Mouse (Mus musculus) embryonic facial prominence, embryonic 15.5 days (tissue): Measurements from ENCODE around the gene Ankrd13c. TPM values are rescaled to one million over a fixed set of nuclear protein-coding genes. Genes with fewer than 3 reads are reported as not detected.

ENCODE experiments used
- ATAC-seq: fragments of 200-750 bp; cut with Nextera tagmentation; 2 replicates; pipeline ENCODE4 v1.8.0; 2017; ENCODE audit warnings: low read depth, moderate TSS enrichment; ENCODE audit not compliant: insufficient number of reproducible peaks, low FRiP score, low TSS enrichment
- H3K27ac ChIP-seq: fragments of 300-500 bp; sonication (generic); replicated peaks from 2 replicates; pipeline ENCODE4 v1.5.1; 2015; ENCODE audit warnings: mild to moderate bottlenecking, inconsistent platforms
- H3K27me3 ChIP-seq: fragments of 300-500 bp; sonication (generic); 2 replicates; pipeline ENCODE4 v1.6.1; 2015; ENCODE audit warnings: inconsistent platforms
- H3K36me3 ChIP-seq: fragments of 300-500 bp; sonication (generic); 2 replicates; pipeline ENCODE4 v1.6.1; 2015; ENCODE audit warnings: mild to moderate bottlenecking, inconsistent platforms
- H3K4me1 ChIP-seq: fragments of 300-500 bp; sonication (generic); 2 replicates; pipeline ENCODE4 v1.6.1; 2015; ENCODE audit warnings: inconsistent platforms
- H3K4me2 ChIP-seq: fragments of 300-500 bp; sonication (generic); replicated peaks from 2 replicates; pipeline ENCODE4 v1.6.1; 2015; ENCODE audit warnings: mild to moderate bottlenecking, inconsistent platforms
- H3K4me3 ChIP-seq: fragments of 300-500 bp; sonication (generic); replicated peaks from 2 replicates; pipeline ENCODE4 v1.5.1; 2015; ENCODE audit warnings: mild to moderate bottlenecking, inconsistent platforms
- H3K9ac ChIP-seq: fragments of 300-500 bp; sonication (generic); 2 replicates; pipeline ENCODE4 v1.6.1; 2015; ENCODE audit warnings: inconsistent platforms
- H3K9me3 ChIP-seq: fragments of 300-500 bp; sonication (generic); replicated peaks from 2 replicates; pipeline ENCODE4 v1.6.1; 2016; ENCODE audit warnings: inconsistent platforms
- WGBS: fragments of 180-500 bp; shearing (Covaris S2); methylation state at CpG from one replicate; pipeline ENCODE4 v1.1.7; 2015; 5-methylcytosine and 5-hydroxymethylcytosine counted together
- polyA plus RNA-seq: library from polyadenylated mRNA; unstranded; fragments of >200 nt; fragmentation: Nextera tagmentation; extraction: Ambion mirVana; gene quantifications from 2 replicates; pipeline ENCODE4 v1.2.1, GENCODE M21; 2015

Gene Ankrd13c
- polyA plus RNA-seq, 1 experiment from 2014 or later: 19.7 TPM

DNA sequence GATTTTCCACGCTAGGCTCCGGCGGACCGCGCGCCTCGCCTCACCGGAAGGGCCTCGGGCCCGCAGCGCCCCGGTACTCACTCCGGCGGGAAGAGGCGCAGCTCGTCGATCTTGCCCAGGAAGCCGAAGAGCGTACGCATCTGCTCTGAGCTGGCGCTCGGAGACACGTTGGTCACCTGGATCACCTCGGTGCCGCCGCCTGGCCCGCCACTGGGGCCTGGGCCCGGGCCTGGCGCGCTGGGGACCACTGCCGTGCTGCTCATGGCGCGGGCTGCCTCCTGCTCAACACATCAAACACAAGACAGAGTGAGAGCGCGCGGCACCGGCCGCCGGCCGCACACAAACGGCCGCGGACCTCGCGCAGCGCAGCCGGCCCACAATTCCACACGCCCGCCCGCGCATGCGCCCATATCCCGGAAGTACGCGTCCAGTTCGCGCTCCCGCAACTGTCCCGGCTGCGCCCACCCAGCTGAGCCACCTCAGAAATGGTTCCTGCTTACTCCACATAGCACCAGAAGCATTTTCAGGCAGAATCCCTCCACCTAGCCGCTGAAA is 84.4 kb downstream of the Ankrd13c start:
- H3K36me3 ChIP-seq: peaks cover 9% of the 10 kb centered on the region; the same call in 1 of the 2 replicates
- H3K27ac ChIP-seq: peak overlapping the region; percentile 96
- under 1% methylated on average over 61 of the region's 61 CpGs for WGBS
- H3K27me3 ChIP-seq: no peaks in the 10 kb centered on the region
- H3K9me3 ChIP-seq: no peaks in the 10 kb centered on the region
- peaks cover 17% of the 10 kb centered on the region for H3K4me1 ChIP-seq
- ATAC-seq: peak; percentile 90
- peak overlapping the region; percentile 94 for H3K9ac ChIP-seq
- peak overlapping the region; percentile 59 for H3K4me2 ChIP-seq
- peak overlapping the region; percentile 98 for H3K4me3 ChIP-seq

DNA sequence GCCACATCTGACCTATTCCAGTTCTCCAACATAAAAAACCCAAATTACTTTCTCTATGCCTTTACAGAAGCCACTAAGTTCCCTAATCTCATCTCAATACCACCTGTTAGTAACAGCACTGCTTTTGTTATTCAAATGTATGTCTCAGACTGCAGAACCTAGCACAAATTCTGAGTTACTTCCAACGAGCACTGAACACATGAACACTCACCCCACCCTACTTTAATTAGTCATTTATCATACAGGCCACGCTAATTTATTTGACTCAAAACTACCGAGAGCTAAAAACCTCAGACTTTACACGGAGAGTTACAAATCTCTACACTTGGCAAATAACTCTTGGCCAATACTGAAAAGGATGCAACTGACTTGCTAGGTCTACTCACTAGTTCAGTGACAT is 85.1 kb downstream of the Ankrd13c start:
- Histone ChIP-seq H3K27ac (peak overlapping the region; percentile 96), H3K9ac (peak overlapping the region; percentile 94), H3K4me3 (peak overlapping the region; percentile 98), H3K36me3 (peaks cover 4% of the 10 kb centered on the region; the same call in 1 of the 2 replicates), H3K4me1 (peaks cover 17% of the 10 kb centered on the region), H3K27me3 (no peaks in the 10 kb centered on the region), H3K4me2 (peak overlapping the region; percentile 59), H3K9me3 (no peaks in the 10 kb centered on the region)
- ATAC-seq: no peak
- WGBS: 6% methylated on average over 4 of the region's 4 CpGs

DNA sequence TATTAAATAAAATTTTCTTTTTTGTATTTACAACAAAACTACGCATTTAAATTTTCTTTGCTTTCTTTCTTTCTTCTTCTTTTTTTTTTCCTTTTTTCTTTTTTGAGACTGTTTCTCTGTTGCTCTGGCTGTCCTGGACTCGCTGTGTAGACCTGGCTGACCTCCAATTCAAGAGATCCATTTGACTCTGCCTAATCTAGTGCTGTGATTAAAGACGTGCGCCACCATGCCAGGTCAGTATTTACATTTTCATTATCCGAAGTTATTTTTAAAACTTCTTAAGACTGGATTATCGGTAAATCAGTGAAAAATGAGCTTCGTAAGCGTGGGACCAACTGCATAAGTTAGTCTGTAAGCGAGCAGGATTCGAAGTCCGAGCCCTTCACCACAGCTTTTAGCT is 88.8 kb downstream of the Ankrd13c start:
- peaks cover 24% of the 10 kb centered on the region for H3K4me1 ChIP-seq
- no peaks in the 10 kb centered on the region for H3K9me3 ChIP-seq
- no peak for ATAC-seq
- H3K9ac ChIP-seq: peak overlapping the region; percentile 95
- peak overlapping the region; percentile 82 for H3K4me3 ChIP-seq
- H3K36me3 ChIP-seq: no peaks in the 10 kb centered on the region
- peak overlapping the region; percentile 62 for H3K4me2 ChIP-seq
- WGBS: 2% methylated on average over 11 of the region's 11 CpGs
- H3K27ac ChIP-seq: peak overlapping the region; percentile 88
- no peaks in the 10 kb centered on the region for H3K27me3 ChIP-seq

DNA sequence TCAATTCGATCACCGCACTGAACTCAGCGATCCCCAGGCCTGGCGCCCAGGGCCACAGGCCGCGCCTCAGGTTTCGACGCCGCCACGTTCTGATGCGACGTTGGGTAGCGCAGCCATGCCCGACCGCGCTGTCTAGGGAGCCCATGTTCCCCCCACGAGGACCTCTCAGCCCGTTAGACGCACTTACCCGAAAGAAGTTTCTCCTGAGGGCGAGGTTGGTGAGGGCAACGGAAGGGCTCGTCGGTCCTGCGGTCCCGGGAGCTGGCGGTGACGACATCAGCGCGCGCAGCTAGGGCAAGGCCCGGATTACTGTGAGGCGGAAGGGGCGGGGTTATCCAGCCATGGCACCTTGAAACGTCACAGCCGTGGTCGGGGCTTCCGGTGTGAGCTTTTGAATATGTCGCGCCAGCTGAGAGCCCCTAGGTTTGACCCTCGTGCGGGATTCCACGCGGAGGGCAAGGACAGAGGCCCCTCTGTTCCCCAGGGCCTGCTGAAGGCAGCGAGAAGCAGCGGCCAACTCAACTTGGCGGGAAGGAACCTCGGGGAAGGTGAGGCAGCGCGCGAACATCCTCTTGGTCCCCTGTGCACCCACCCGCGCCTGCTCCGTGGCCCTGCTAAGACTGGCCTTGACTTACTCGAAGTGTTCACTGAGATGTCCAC is 89.4 kb downstream of the Ankrd13c start, which contains the start of the genes Srsf11 and Lrrc40:
TSS of gene Srsf11 (minus strand) at position 311 of the 660 bp plus-strand sequence.
TSS of gene Lrrc40 (plus strand) at position 334 of the 660 bp plus-strand sequence.
- no peaks in the 10 kb centered on the region for H3K27me3 ChIP-seq
- H3K9ac ChIP-seq: peak within 1 kb of the TSS; percentile 95
- no peaks in the 10 kb centered on the region for H3K9me3 ChIP-seq
- H3K4me1 ChIP-seq: peaks cover 24% of the 10 kb centered on the region
- H3K4me3 ChIP-seq: peak within 1 kb of the TSS; percentile 82
- ATAC-seq: peak; percentile 97
- WGBS: under 1% methylated on average over 55 of the region's 55 CpGs
- H3K27ac ChIP-seq: peak within 1 kb of the TSS; percentile 88
- no peaks in the 10 kb centered on the region for H3K36me3 ChIP-seq
- H3K4me2 ChIP-seq: peak within 1 kb of the TSS; percentile 62

DNA sequence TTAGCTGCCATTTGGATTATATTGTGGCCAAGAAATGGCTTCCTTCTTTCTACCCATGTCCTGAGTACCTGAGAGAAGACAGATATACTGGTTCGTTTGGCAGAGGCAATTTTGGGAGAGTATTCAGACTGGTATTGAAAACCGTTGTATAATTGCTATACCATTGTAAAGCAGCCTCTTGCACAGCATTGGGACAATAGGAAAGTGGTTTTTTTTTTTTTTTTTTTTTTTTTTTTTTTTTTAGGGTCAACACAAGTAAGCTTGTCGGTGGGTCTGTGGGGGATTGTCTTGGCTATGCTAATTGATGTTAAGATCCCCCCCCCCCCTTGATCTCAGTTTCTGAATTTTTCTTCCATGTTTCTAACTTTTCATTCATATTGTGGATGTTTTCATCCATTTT is 91.1 kb downstream of the Ankrd13c start:
- 86% methylated on average over 3 of the region's 3 CpGs for WGBS

GRCm38 (mm10) chr3:158040755-158041154 is 93.7 kb downstream of the Ankrd13c start:
- H3K36me3 ChIP-seq: no peaks in the 10 kb centered on the region
- 83% methylated on average over 2 of the region's 2 CpGs for WGBS
- 0 out of 2 replicates have a peak, but pooled peaks cover 7% of the 10 kb centered on the region for H3K4me1 ChIP-seq
- H3K9ac ChIP-seq: no peak overlapping the region
- no peaks in the 10 kb centered on the region for H3K27me3 ChIP-seq
- no peaks in the 10 kb centered on the region for H3K9me3 ChIP-seq
- no peak overlapping the region for H3K4me3 ChIP-seq
- no peak for ATAC-seq
- H3K4me2 ChIP-seq: no peak overlapping the region
- H3K27ac ChIP-seq: no peak overlapping the region

More for the DNA sequence above, 91.1 kb downstream of the Ankrd13c start:
- ATAC-seq: no peak
- H3K9ac ChIP-seq: no peak overlapping the region
- no peak overlapping the region for H3K4me2 ChIP-seq
- H3K4me3 ChIP-seq: no peak overlapping the region
- peaks cover 19% of the 10 kb centered on the region for H3K4me1 ChIP-seq
- H3K27me3 ChIP-seq: no peaks in the 10 kb centered on the region
- H3K36me3 ChIP-seq: no peaks in the 10 kb centered on the region
- no peaks in the 10 kb centered on the region for H3K9me3 ChIP-seq
- H3K27ac ChIP-seq: no peak overlapping the region

DNA sequence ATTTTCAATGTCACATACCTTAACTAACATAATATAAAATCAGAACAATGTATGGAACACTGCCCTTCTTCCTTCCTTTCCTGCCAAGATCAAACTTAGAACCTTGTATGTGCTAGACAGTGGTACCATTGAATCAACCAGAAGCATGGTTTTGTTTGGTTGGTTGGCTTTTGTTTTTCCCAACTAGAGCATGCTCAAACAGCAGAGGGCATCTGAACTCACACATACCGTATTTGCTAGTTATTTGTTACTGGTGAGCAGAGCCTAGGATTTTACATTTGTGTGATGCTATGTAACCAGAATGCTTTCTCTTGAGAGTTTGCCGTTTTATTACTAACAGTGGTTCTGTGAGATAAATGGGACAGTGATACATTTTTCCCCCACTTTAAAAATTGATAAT is 102.5 kb downstream of the Ankrd13c start:
- no peak overlapping the region for H3K9ac ChIP-seq
- no peaks in the 10 kb centered on the region for H3K4me1 ChIP-seq
- no peak overlapping the region for H3K27ac ChIP-seq
- 80% methylated on average over 2 of the region's 2 CpGs for WGBS
- no peak for ATAC-seq
- no peaks in the 10 kb centered on the region for H3K9me3 ChIP-seq
- H3K36me3 ChIP-seq: no peaks in the 10 kb centered on the region
- no peaks in the 10 kb centered on the region for H3K27me3 ChIP-seq
- no peak overlapping the region for H3K4me3 ChIP-seq
- H3K4me2 ChIP-seq: no peak overlapping the region

Other genes starting within 250 kb of the Ankrd13c start
- 11.7 and 12.2 TPM in 2 replicates for gene Cth, start 22.2 kb upstream of the Ankrd13c start, polyA plus RNA-seq
- gene Srsf11, start 89.4 kb downstream of the Ankrd13c start, polyA plus RNA-seq: 285 and 288 TPM in 2 replicates
- 40.0 and 42.5 TPM in 2 replicates for gene Lrrc40, start 89.4 kb downstream of the Ankrd13c start, polyA plus RNA-seq